Mouse (Mus musculus): ENCODE measurements around the gene Usp2. TPM values are rescaled to one million over a fixed set of nuclear protein-coding genes. Genes with fewer than 3 reads are reported as not detected.

The Usp2 gene
- total RNA-seq, 2 experiments from 2014 or later = 21.8 to 24.7 TPM

DNA sequence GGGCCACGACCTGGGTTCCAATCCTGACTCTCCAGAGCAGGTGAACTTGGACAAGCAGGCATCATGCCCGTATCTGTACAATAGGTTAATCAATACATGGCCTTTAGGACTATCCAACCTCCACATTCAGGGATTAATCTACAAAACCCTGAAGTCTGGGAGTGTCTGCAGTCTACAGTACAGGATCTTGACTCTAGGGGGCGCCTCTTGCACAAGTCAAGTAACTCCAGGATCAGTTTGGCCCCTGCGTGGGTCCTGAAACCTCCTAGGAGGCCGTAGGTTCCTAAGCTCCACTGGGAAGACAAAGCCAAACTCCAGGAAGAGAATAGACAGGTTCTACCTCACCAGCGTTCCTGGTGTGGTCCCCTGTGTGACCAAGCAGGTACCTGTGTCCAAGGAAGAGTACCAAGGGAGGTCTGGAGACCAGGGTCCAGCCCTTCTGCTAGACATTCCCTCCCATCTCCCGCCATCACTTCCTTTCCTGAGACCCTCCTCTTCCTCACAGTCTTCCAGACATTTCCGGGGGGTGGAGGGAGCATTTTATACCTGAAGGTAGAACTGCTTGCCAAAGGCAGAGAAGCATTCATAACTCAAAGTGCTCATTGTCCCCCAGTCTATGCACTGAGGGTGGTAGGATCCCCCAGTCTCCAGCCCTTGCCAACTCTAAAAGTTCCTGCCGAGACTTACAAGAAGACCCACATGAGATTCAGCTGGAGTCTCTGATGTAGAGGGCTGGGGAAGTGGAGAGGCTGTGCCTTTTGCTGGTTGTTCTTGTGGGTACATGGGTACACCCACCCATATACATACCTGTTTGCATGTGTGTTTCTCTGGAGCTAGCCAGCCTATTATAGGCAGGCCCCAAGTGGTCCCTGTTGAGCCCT, 7.8 kb downstream of the Usp2 start:
- no peak for DNase-seq (ENCODE audit: low spot score in 2 of 2)

- DNase-seq (ENCODE audit: low spot score in 2 of 2) = no peak
These were observed 8.6 kb downstream of the Usp2 start for GRCm38 (mm10) chr9:44075276-44075995.

DNA sequence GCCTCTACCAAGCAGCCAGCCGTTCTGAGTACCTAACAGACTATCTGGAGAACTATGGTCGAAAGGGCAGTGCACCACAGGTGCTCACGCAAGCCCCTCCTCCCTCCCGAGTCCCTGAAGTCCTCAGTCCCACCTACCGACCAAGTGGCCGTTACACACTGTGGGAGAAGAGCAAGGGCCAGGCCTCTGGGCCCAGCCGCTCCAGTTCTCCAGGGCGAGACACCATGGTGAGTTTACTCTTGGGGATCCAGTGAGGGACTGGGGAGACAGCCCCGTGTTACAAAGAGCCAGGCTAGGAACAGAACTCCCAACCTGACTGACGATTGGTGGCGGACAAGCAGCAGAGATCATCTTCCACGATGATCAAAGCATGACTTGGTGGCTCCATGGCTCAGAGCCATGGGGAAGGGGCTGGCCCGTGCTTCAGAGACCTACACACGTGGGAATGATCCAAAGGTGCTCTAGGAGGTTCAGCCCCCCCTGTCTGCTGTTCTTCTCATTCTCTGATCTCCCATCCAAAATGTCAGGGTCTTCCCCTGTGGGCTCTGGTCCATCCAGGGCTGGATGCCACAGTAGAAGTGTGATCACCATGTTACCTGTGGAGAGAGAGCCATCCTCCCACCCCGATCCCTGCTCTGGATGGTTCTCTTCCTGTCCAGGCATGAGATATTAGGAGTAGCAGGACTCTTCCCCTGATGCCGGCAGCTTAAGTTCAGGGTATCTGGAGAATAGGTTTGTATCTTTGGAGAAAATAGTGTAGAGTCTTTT, 9.4 kb downstream of the Usp2 start:
- no peak for DNase-seq (ENCODE audit: low spot score in 2 of 2)

DNA sequence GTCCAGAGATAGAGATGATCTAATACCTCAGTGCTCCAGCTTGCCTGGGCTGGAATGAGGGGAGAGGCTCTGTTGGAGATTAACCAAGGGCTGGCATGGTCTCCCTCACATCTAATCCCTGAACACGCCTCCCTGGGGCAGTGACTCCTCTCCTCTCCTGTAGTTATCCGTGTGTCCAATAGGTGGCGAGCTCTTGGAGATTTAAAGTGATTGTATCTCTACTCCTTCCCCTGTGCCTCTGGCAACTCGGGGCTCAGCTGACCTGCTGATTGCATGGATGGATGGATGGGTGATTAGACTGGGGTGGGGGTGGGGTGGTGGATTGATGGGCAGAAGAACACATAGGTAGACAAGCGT, 9.9 kb downstream of the Usp2 start:
- no peak for DNase-seq (ENCODE audit: low spot score in 2 of 2)

- DNase-seq (ENCODE audit: low spot score in 2 of 2) = no peak
These were observed 10.6 kb downstream of the Usp2 start for GRCm38 (mm10) chr9:44077266-44077910.

- DNase-seq (ENCODE audit: low spot score in 2 of 2) = no peak
These were observed 11.4 kb downstream of the Usp2 start for GRCm38 (mm10) chr9:44078136-44078797.

- DNase-seq (ENCODE audit: low spot score in 2 of 2) = peak; percentile 22 to 64
These were observed 12.3 kb downstream of the Usp2 start for GRCm38 (mm10) chr9:44078955-44079756.

GRCm38 (mm10) chr9:44079997-44080780, 13.4 kb downstream of the Usp2 start:
- no peak for DNase-seq (ENCODE audit: low spot score in 2 of 2)

- no peak for DNase-seq (ENCODE audit: low spot score in 2 of 2)
These were observed 14.1 kb downstream of the Usp2 start for GRCm38 (mm10) chr9:44080953-44081352.

GRCm38 (mm10) chr9:44081581-44081980, 14.8 kb downstream of the Usp2 start:
- no peak for DNase-seq (ENCODE audit: low spot score in 2 of 2)

DNA sequence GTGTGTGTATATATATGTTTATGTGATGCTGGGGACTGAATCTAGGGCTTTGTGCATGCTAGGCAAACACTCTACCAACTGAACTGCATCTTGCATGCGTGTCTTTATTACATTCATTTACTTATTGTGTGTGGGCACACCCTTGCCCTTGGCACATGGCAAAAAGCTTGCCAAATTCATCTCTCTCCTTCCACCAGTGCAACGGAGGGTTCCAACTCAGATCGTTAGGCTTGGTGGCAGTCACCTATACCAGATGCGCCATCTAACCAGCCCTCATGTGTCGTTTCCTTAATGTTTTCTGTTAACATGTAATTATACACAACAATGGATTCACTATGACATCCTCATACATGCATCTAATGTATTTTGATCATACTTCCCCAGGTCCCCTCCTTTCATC, 15.4 kb downstream of the Usp2 start:
- DNase-seq (ENCODE audit: low spot score in 2 of 2) = no peak

- DNase-seq (ENCODE audit: low spot score in 2 of 2) = no peak
These were observed 16.7 kb downstream of the Usp2 start for GRCm38 (mm10) chr9:44083392-44084121.

GRCm38 (mm10) chr9:44084236-44084635, 17.4 kb downstream of the Usp2 start:
- no peak for DNase-seq (ENCODE audit: low spot score in 2 of 2)

GRCm38 (mm10) chr9:44084659-44085229, 17.9 kb downstream of the Usp2 start:
- DNase-seq (ENCODE audit: low spot score in 2 of 2) = peak; percentile 91 to 94

- DNase-seq (ENCODE audit: low spot score in 2 of 2) = no peak
These were observed 18.5 kb downstream of the Usp2 start for GRCm38 (mm10) chr9:44085276-44085675.

- no peak for DNase-seq (ENCODE audit: low spot score in 2 of 2)
These were observed 19.2 kb downstream of the Usp2 start for GRCm38 (mm10) chr9:44085741-44086665.

- no peak for DNase-seq (ENCODE audit: low spot score in 2 of 2)
These were observed 20.1 kb downstream of the Usp2 start for GRCm38 (mm10) chr9:44086960-44087359.

Data from adrenal gland, postnatal 4 days (tissue).